Mouse (Mus musculus) mature B cell (primary cell): Measurements from ENCODE around the gene Nufip1.

Experiments
- in situ Hi-C: fragments of 300-500 bp; cut with MboI; formaldehyde crosslinking; loops from 2 replicates; pipeline ENCODE4 v1.14.3; 2019

Nufip1 gene

DNA sequence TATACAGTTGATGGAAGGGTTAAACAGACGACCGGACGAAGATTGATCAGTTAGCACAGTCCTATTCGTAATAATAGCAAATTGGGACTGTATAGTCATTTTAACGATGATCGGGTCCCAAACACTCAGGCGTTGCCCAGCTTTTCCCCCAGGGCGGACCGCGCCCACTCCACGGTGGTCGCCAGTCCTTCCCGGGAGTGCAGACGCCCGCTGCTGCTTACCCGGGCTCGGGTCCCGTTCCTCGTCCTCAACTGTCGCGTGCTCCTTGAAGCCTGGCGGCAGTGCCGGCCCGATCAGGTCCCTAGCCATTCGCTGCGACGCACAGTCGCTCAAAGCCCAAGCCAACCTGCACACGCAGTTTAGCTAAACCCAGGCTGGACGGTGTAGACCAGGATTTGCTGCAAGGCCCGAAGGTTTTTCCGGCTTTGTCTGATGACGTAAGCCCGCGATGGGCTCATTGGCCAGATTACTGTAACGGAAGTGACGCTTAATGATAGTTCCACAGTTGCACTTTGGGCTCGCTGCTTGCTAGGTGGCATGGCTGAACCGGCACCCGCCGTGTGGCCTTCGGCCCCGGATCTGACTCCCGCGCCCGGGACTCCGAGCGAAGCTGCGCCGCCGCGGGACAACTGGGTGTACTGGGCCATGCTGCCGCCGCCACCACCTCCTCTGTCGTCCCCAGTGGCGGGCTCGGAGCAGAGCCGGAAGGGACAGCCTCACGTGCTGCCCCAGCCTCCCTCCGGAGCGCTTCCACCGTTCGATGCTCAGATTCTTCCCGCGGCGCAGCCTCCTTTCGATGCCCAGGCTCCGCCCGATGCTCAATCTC lies at the start of gene Nufip1, which contains the start of gene Gpalpp1:
Gene Nufip1 (plus strand): TSS at position 496 of the 826 bp plus-strand sequence.
Gene Gpalpp1 (minus strand): TSS at position 365 of the 826 bp plus-strand sequence.
- in situ Hi-C loops = no loop called here

- in situ Hi-C loops = no loop called here
Measured at GRCm38 (mm10) chr14:76067237-76067636, 43.5 kb upstream of the Nufip1 start.

DNA sequence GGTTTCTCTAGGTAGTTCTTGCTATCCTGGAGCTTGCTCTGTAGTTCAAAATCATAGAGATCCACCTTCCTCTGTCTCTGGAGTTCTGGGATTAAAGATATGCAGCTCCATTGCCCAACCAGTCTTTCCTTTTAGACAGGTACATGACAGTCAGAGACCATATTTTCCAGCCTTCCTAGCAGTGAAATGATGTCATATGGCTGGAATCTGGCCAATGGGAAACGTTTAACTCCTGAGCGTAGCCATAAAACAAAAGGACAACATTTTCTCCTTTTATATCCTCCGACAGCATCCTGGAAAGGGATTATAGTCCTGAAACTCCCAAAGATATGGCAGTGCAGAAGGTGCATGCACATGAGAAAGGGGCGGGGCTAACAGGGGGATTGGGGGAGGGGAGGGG lies 42.4 kb upstream of the Nufip1 start:
- in situ Hi-C loops = no loop called here

- in situ Hi-C loops = no loop called here
Measured at GRCm38 (mm10) chr14:76069296-76069695, 41.4 kb upstream of the Nufip1 start.

DNA sequence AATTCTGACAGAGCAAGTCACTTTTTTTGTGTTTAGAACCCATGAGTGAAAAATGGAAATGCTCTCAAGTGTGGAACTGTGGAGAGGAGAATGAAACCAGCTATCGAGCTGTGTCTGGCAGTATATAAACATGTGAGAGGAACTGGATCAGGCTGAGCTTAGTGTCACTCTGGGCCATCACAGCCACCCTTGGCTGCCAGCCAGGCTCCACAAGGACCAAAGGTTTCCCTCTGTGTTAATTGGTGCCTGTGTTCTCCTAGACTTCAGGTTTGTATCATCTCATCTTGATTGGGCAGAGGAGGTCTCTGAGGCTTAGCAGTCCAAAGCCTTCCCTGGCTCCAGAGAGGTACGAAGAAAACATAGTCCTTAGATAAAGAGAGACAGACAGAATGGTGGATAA lies 38.1 kb upstream of the Nufip1 start:
- in situ Hi-C loops = no loop called here

- in situ Hi-C loops = no loop called here
Measured at GRCm38 (mm10) chr14:76074206-76074605, 36.5 kb upstream of the Nufip1 start.

DNA sequence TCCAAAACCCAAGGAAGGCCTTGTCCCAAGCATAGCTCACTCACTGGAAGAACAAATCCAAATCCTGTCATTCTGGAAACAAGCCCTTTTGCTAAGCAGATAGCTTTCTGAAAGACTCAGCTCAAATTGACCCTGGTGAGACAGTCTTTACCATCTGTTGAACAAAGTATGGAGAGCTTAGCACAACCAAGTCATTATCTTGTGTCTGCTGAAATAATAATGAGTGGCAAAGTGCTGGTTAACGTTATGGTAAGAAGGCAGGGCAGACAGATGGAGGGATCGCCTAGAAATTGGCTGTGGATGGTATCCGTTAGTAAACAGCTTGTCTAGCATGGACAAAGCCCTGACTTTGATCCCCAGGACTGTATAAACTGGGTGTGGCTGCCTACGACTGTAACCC lies 35.0 kb upstream of the Nufip1 start:
- in situ Hi-C loops = no loop called here

- in situ Hi-C loops = no loop called here
Measured at GRCm38 (mm10) chr14:76076602-76077001, 34.1 kb upstream of the Nufip1 start.

- in situ Hi-C loops = no loop called here
Measured at GRCm38 (mm10) chr14:76077088-76077491, 33.6 kb upstream of the Nufip1 start.

GRCm38 (mm10) chr14:76081451-76081850 lies 29.2 kb upstream of the Nufip1 start:
- in situ Hi-C loops = no loop called here

- in situ Hi-C loops = no loop called here
Measured at GRCm38 (mm10) chr14:76082086-76082636, 28.5 kb upstream of the Nufip1 start.

- in situ Hi-C loops = no loop called here
Measured at GRCm38 (mm10) chr14:76084188-76084587, 26.5 kb upstream of the Nufip1 start.

GRCm38 (mm10) chr14:76097244-76097643 lies 13.4 kb upstream of the Nufip1 start:
- in situ Hi-C loops = no loop called here

- in situ Hi-C loops = no loop called here
Measured at GRCm38 (mm10) chr14:76097815-76098214, 12.9 kb upstream of the Nufip1 start.

DNA sequence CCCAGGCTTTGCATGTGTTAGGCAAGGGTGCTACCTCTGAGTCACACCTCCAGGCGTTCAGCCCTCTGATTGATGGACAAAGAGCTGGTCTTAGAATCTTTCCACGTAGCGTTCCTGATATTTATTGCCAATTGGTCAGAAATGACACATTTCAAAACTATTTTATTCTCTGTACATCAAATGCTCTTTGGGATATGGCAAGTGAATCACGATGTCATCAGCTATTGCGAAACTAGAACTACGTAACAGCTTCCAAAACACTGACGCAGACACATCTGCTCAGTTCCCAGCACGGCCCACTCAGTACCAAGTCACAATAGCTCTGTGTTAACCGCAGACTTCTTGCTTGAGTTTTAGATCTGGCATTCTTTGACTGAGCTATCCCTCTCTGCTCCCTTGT lies 11.1 kb upstream of the Nufip1 start:
- in situ Hi-C loops = no loop called here

GRCm38 (mm10) chr14:76115744-76116143 lies 5.1 kb downstream of the Nufip1 start:
- in situ Hi-C loops = no loop called here

GRCm38 (mm10) chr14:76118963-76119362 lies 8.3 kb downstream of the Nufip1 start:
- in situ Hi-C loops = no loop called here

GRCm38 (mm10) chr14:76120472-76120871 lies 9.8 kb downstream of the Nufip1 start:
- in situ Hi-C loops = no loop called here

DNA sequence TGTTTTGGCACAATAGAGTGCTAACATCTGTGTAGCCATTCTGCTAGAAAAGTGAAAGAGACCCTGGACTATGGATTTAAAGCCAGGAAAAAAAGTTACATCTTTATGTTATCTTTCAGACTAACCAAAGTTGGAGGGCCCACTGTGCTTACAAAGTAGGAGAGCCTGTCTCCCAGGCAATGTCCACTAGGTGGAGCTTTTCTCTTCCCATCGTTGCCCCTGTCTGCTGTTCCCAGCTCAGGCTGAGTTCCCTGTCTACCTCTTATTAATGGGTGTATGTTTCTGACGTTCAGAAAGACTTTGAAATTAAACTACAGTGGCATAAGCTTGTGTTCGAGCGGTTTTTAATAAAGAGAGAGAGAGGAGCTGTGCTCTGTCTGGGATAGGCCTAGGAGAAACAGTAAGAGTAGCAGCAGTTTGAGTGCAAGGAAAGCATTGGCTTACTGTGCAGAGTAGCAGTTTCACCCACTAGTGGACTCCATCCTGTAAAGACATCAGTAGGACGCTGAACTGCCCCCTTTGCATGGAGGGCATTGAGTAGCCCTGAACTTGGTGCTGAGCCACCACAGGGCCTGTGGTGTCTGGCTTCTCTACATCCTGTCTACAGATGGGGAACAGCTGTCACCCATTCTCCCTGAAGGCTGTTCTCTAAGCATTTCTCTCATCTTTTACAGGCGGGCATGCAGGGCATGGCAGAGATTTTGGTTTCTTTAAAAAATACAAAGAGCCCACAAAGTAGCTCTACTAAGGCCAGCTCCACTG lies 11.4 kb downstream of the Nufip1 start:
- in situ Hi-C loops = no loop called here

DNA sequence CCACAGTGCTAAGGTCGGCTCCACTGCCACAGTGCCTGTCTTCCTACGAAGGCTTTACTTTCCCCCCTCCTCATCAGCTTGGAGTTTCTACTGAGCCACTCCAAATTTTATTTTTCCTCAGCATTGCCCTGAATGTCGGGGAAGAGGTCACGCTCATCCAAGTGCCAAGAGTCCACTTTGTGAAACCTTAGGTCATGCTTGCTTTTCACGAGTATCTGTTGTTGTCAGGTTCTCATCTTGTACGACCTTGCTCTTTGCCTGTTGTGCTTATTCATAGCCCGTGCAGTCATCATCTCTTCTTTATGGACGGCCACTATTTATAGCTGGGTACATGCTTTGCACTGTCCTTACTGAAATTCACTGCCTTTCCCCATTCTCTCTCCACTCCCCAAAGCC lies 12.0 kb downstream of the Nufip1 start:
- in situ Hi-C loops = no loop called here

DNA sequence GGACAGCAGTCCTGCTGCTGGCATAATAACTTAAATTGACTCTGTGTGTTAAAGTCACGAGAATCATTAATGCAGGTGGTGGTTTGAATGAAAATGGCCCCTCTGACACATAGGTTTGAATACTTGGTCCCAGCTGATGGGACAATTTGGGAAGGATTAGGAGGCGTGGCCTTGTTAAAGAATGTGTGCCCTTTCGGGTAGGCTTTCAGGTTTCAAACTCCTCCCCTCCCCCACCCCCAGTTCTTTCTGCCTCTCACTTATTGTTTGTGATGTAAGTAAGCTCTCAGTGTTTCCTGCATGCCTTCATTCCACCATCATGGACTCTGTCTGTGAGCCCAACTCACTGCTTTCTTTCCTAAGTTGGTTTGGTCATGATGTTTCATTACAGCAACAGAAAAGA lies 16.6 kb downstream of the Nufip1 start:
- in situ Hi-C loops = no loop called here

GRCm38 (mm10) chr14:76128174-76128573 lies 17.5 kb downstream of the Nufip1 start:
- in situ Hi-C loops = no loop called here

- in situ Hi-C loops = no loop called here
Measured at GRCm38 (mm10) chr14:76134975-76135374, 24.3 kb downstream of the Nufip1 start.
